In the genomic region with DNA sequence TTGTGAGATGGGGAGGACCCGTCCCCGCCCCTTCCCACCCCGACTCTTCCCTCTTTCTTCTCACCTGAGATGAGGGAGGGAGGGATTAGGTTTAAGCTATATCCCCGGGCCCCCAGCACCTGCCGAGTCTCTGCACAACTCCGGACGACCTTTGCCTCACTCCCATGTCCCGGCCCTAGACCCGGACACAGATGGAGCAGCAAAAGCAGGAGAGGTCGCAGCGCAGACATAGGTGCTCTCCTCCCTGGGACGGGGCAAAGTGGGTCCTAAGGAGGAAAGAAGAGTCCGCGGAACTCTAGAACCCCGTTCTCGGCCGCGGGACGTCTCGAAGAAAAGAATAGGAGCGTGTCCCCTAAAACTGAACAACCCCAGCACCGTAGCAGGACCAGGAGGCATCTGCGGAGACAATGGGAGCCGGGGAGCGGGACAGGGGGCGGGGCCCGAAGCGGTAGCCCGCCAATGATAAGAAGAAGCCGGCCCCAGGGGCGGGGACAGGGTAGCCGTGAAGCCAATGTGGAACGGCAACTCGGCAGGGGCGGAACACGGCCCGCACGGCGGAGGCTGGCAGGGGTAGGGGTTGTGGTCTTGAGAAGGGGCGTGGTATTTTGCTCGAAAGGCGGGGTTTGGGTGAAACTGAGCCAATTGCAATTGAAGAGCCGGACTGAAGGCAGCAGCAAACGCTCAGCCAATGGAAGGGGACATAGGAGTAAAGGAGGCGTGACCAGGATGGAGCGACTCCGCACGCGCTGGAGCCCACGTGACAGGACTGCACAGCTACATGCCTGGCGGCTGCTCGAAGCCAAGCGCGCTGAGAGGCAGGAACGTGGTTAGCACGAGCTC, we compare ENCODE assay signal across 8 mouse cellular contexts. TPM values are rescaled to one million over a fixed set of nuclear protein-coding genes. Genes with fewer than 3 reads are reported as not detected.
DNase-seq lines count a peak whose midpoint lies in the region; ATAC-seq lines count a peak whose summit lies in the region.

TSS of gene Gm43720 (minus strand) at position 374 of the 840 bp plus-strand sequence.
TSS of gene Gpc2 (minus strand) at position 421 of the 840 bp plus-strand sequence.
TSS of gene Stag3 (plus strand) at position 656 of the 840 bp plus-strand sequence.

- WGBS in heart, embryonic 13.5 days = 2% methylated on average over 54 of the region's 56 CpGs
- under 1% methylated on average over 56 of the region's 56 CpGs for WGBS in kidney, embryonic 16.5 days
- WGBS in liver, embryonic 13.5 days (ENCODE audit: insufficient replicate concordance) = under 1% methylated on average over 56 of the region's 56 CpGs

- H3K9me3 ChIP-seq in heart, embryonic 13.5 days = peaks cover 8% of the 10 kb centered on the region; the same call in 1 of the 2 replicates
- H3K9me3 ChIP-seq in kidney, embryonic 16.5 days (ENCODE audit: low read length) = peaks cover 5% of the 10 kb centered on the region; the same call in 1 of the 2 replicates
- H3K9me3 ChIP-seq in liver, embryonic 13.5 days (replicated peaks) = 0 out of 2 replicates have a peak, but pooled peaks cover 4% of the 10 kb centered on the region

- H3K27me3 ChIP-seq in heart, embryonic 13.5 days (replicated peaks) = peaks cover 10% of the 10 kb centered on the region
- H3K27me3 ChIP-seq in kidney, embryonic 16.5 days (ENCODE audit: insufficient read depth, low read length) = no peaks in the 10 kb centered on the region
- peaks cover 24% of the 10 kb centered on the region for H3K27me3 ChIP-seq in liver, embryonic 13.5 days

- peak within 1 kb of the TSS; percentile 70 for H3K4me3 ChIP-seq in heart, embryonic 13.5 days
- H3K4me3 ChIP-seq in kidney, embryonic 16.5 days (ENCODE audit: low read length) = peak within 1 kb of the TSS; percentile 75
- peak within 1 kb of the TSS; percentile 57 for H3K4me3 ChIP-seq in liver, embryonic 13.5 days (replicated peaks)

- ATAC-seq in heart, embryonic 13.5 days (ENCODE audit: extremely low read depth, insufficient number of reproducible peaks, low FRiP score, low TSS enrichment) = peak; percentile 97
- peak; percentile 99 for ATAC-seq in kidney, embryonic 16.5 days (ENCODE audit: low FRiP score, low TSS enrichment)
- peak; percentile 98 for ATAC-seq in liver, embryonic 13.5 days (ENCODE audit: low read depth)

- H3K36me3 ChIP-seq in heart, embryonic 13.5 days = peaks cover 13% of the 10 kb centered on the region; the same call in 1 of the 2 replicates
- peaks cover 6% of the 10 kb centered on the region; the same call in 1 of the 2 replicates for H3K36me3 ChIP-seq in kidney, embryonic 16.5 days (ENCODE audit: insufficient read depth, low read length)
- no peaks in the 10 kb centered on the region for H3K36me3 ChIP-seq in liver, embryonic 13.5 days

- peak within 1 kb of the TSS; percentile 83 for H3K9ac ChIP-seq in heart, embryonic 13.5 days
- peak within 1 kb of the TSS; percentile 76 for H3K9ac ChIP-seq in kidney, embryonic 16.5 days (replicated peaks; ENCODE audit: low read length)
- peak within 1 kb of the TSS; percentile 61 for H3K9ac ChIP-seq in liver, embryonic 13.5 days

- peak within 1 kb of the TSS; percentile 74 for H3K4me2 ChIP-seq in heart, embryonic 13.5 days
- H3K4me2 ChIP-seq in kidney, embryonic 16.5 days (replicated peaks; ENCODE audit: low read depth, low read length) = peak within 1 kb of the TSS; percentile 77
- peak within 1 kb of the TSS; percentile 82 for H3K4me2 ChIP-seq in liver, embryonic 13.5 days

- H3K4me1 ChIP-seq in heart, embryonic 13.5 days = peaks cover 27% of the 10 kb centered on the region
- peaks cover 35% of the 10 kb centered on the region for H3K4me1 ChIP-seq in kidney, embryonic 16.5 days (ENCODE audit: insufficient read depth, low read length)
- H3K4me1 ChIP-seq in liver, embryonic 13.5 days (replicated peaks) = peaks cover 28% of the 10 kb centered on the region

- peak; percentile 94 for DNase-seq in CD4-positive, CD25-positive, alpha-beta regulatory T cell, adult 2 months (ENCODE audit: low read depth, low spot score)
- DNase-seq in c-Kit-negative CD71-positive TER-119-positive erythroid progenitor cells, embryonic 14.5 days (ENCODE audit: low read depth, low spot score) = peak; percentile 66
- DNase-seq in fibroblast of lung, adult 2 months (ENCODE audit: low read depth) = peak; percentile 97
- DNase-seq in liver, embryonic 13.5 days = peak; percentile 96
- DNase-seq in naive thymus-derived CD4-positive, alpha-beta T cell, adult 2 months (ENCODE audit: low read depth) = peak; percentile 94
- DNase-seq in spleen, postnatal 4 days (ENCODE audit: low spot score in 2 of 2) = peak; percentile 82 to 88

- H3K27ac ChIP-seq in heart, embryonic 13.5 days (replicated peaks) = no peak within 1 kb of the TSS
- peak within 1 kb of the TSS; percentile 9; the same call in 1 of the 2 replicates for H3K27ac ChIP-seq in kidney, embryonic 16.5 days (ENCODE audit: low read length)
- no peak within 1 kb of the TSS for H3K27ac ChIP-seq in liver, embryonic 13.5 days

RNA-seq across cellular contexts. Expression of gene Gm43720, which starts in this region (rescaled TPM):
- polyA plus RNA-seq in heart, embryonic 13.5 days (2015; fragmentation: Nextera tagmentation; extraction: Ambion mirVana) = 0.04 and 0.06 TPM in 2 replicates
- 0.15 and 0.28 TPM in 2 replicates for polyA plus RNA-seq in kidney, embryonic 16.5 days (2015; fragmentation: Nextera tagmentation; extraction: Ambion mirVana)
- polyA plus RNA-seq in liver, embryonic 13.5 days (2015; fragmentation: Nextera tagmentation; extraction: Ambion mirVana) = not detected in 2 replicates

RNA-seq across cellular contexts. Expression of gene Gpc2, which starts in this region (rescaled TPM):
- 9.3 and 9.7 TPM in 2 replicates for polyA plus RNA-seq in heart, embryonic 13.5 days (2015; fragmentation: Nextera tagmentation; extraction: Ambion mirVana)
- 31.2 and 32.8 TPM in 2 replicates for polyA plus RNA-seq in kidney, embryonic 16.5 days (2015; fragmentation: Nextera tagmentation; extraction: Ambion mirVana)
- polyA plus RNA-seq in liver, embryonic 13.5 days (2015; fragmentation: Nextera tagmentation; extraction: Ambion mirVana) = 0.92 and 1.3 TPM in 2 replicates

RNA-seq across cellular contexts. Expression of gene Stag3, which starts in this region (rescaled TPM):
- 1.6 and 2.5 TPM in 2 replicates for polyA plus RNA-seq in heart, embryonic 13.5 days (2015; fragmentation: Nextera tagmentation; extraction: Ambion mirVana)
- 4.3 TPM in 2 replicates for polyA plus RNA-seq in kidney, embryonic 16.5 days (2015; fragmentation: Nextera tagmentation; extraction: Ambion mirVana)
- 1.5 and 1.6 TPM in 2 replicates for polyA plus RNA-seq in liver, embryonic 13.5 days (2015; fragmentation: Nextera tagmentation; extraction: Ambion mirVana)
